Mouse (Mus musculus): ENCODE results near the gene Appbp2.
A peak's percentile ranks its signal among the peaks of the same experiment; 100 is the strongest.
"Not testable (repeated sequence)": the region's sequence is repeated elsewhere in the genome, so short reads cannot be mapped to it uniquely, and the experiment has no call there.

Appbp2 gene

GRCm38 (mm10) chr11:85163014-85163413 lies 71.9 kb downstream of the Appbp2 start:
- DNase-seq (ENCODE audit: low spot score in 2 of 2) = not testable (repeated sequence)

GRCm38 (mm10) chr11:85157301-85157700 lies 77.6 kb downstream of the Appbp2 start:
- DNase-seq (ENCODE audit: low spot score in 2 of 2) = no peak

- DNase-seq (ENCODE audit: low spot score in 2 of 2) = no peak
Observed at GRCm38 (mm10) chr11:85152256-85152930, 82.5 kb downstream of the Appbp2 start.

GRCm38 (mm10) chr11:85139581-85140540 lies 95.1 kb downstream of the Appbp2 start, which contains the start of gene Usp32:
Gene Usp32 (minus strand): TSS chr11:85140161.
- DNase-seq (ENCODE audit: low spot score in 2 of 2) = peak; percentile 95 to 96

GRCm38 (mm10) chr11:85138776-85139474 lies 96.0 kb downstream of the Appbp2 start:
- peak; percentile 12 to 16 for DNase-seq (ENCODE audit: low spot score in 2 of 2)
